ENCODE assay signal across 10 mouse cellular contexts in the genomic region with DNA sequence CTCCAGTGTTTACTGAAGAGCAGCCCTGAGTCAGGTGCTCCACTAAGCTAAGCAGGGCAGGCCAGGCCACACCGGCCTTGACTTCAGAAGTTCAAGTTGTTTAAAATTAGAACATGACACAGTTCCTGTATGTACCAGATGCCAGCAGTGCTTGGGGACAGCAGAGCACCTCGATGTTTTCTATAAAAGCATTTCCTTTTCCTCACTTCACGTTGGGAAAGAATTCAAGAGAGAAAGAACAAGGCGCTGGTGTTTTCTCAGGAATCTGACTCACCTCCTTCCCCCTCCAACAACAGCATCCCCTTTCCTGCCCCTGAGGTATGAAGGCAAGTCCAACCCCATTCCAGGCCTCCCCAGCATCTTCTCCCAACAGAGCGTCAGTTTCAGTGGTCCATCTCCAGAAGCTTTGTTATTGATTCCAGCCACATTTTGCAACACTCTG.
DNase-seq lines count a peak whose midpoint lies in the region; ATAC-seq and TF ChIP-seq lines count a peak whose summit lies in the region.
"Had no signal": no experiment of that assay in that cellular context is flagged by ENCODE, and none has a peak within 500 bp of the region (broad histone marks: within the 10 kb centered on the region; RNA-seq: fewer than 3 reads in every experiment).

No protein-coding gene starts in this region.

- H3K4me1 ChIP-seq in heart, embryonic 12.5 days (replicated peaks), result peaks cover 21% of the 10 kb centered on the region
- no peaks in the 10 kb centered on the region for H3K4me1 ChIP-seq in forebrain, embryonic 16.5 days (replicated peaks; ENCODE audit: control insufficient read depth, insufficient read depth, low read length)
- H3K4me1 ChIP-seq in forebrain, embryonic 12.5 days, result no peaks in the 10 kb centered on the region

- no peak overlapping the region for H3K9ac ChIP-seq in heart, embryonic 12.5 days
- H3K9ac ChIP-seq in forebrain, embryonic 16.5 days (replicated peaks; ENCODE audit: low read depth, low read length), result no peak overlapping the region
- no peak overlapping the region for H3K9ac ChIP-seq in forebrain, embryonic 12.5 days

- WGBS in heart, embryonic 12.5 days, result 19% methylated on average over 5 of the region's 5 CpGs
- 79% methylated on average over 5 of the region's 5 CpGs for WGBS in forebrain, embryonic 16.5 days
- 72% methylated on average over 5 of the region's 5 CpGs for WGBS in forebrain, embryonic 12.5 days

- 0 out of 2 replicates have a peak overlapping the region, but pooled peaks have one; percentile 1 for H3K4me2 ChIP-seq in heart, embryonic 12.5 days
- no peak overlapping the region for H3K4me2 ChIP-seq in forebrain, embryonic 16.5 days (ENCODE audit: low read length)
- H3K4me2 ChIP-seq in forebrain, embryonic 12.5 days, result no peak overlapping the region

- peaks cover 40% of the 10 kb centered on the region for H3K27me3 ChIP-seq in heart, embryonic 12.5 days (replicated peaks)
- H3K27me3 ChIP-seq in forebrain, embryonic 16.5 days (replicated peaks; ENCODE audit: control insufficient read depth, insufficient read depth, low read length), result no peaks in the 10 kb centered on the region
- H3K27me3 ChIP-seq in forebrain, embryonic 12.5 days, result no peaks in the 10 kb centered on the region

- no peak for TF ChIP-seq CTCF in brain, embryonic 14.5 days (IDR thresholded peaks at IDR 0.05; ENCODE audit: borderline replicate concordance, extremely low read depth, insufficient read depth, insufficient read length)

- no peak overlapping the region for H3K4me3 ChIP-seq in heart, embryonic 12.5 days
- H3K4me3 ChIP-seq in forebrain, embryonic 16.5 days (replicated peaks; ENCODE audit: low read length), result no peak overlapping the region
- no peak overlapping the region for H3K4me3 ChIP-seq in forebrain, embryonic 12.5 days (replicated peaks)

- H3K27ac ChIP-seq in heart, embryonic 12.5 days (ENCODE audit: poor library complexity, severe bottlenecking), result 0 out of 2 replicates have a peak overlapping the region, but pooled peaks have one; percentile 13
- H3K27ac ChIP-seq in forebrain, embryonic 16.5 days (ENCODE audit: low read length), result no peak overlapping the region
- H3K27ac ChIP-seq in forebrain, embryonic 12.5 days, result no peak overlapping the region

- no peaks in the 10 kb centered on the region for H3K9me3 ChIP-seq in heart, embryonic 12.5 days (replicated peaks)
- no peaks in the 10 kb centered on the region for H3K9me3 ChIP-seq in forebrain, embryonic 16.5 days (ENCODE audit: control insufficient read depth, low read length)
- H3K9me3 ChIP-seq in forebrain, embryonic 12.5 days, result no peaks in the 10 kb centered on the region

- intact Hi-C loops in left cerebral cortex, postnatal 36 days (cut with DNase I), result no loop called here
- intact Hi-C loops in left cerebral cortex, postnatal 4 days (cut with DNase I), result no loop called here

- H3K36me3 ChIP-seq in heart, embryonic 12.5 days, result no peaks in the 10 kb centered on the region
- no peaks in the 10 kb centered on the region for H3K36me3 ChIP-seq in forebrain, embryonic 16.5 days (ENCODE audit: control insufficient read depth, insufficient read depth)
- no peaks in the 10 kb centered on the region for H3K36me3 ChIP-seq in forebrain, embryonic 12.5 days (replicated peaks)

- TF ChIP-seq POLR2A in brain, embryonic 14.5 days (IDR thresholded peaks at IDR 0.05; ENCODE audit: borderline replicate concordance, extremely low read depth, insufficient read depth, insufficient read length, poor library complexity, severe bottlenecking), result no peak

- peak; percentile 84 for ATAC-seq in heart, embryonic 12.5 days (ENCODE audit: insufficient number of reproducible peaks, low FRiP score)
- ATAC-seq in forebrain, embryonic 16.5 days, result no peak
- no peak for ATAC-seq in forebrain, embryonic 12.5 days (ENCODE audit: low FRiP score)

- DNase-seq in frontal cortex, postnatal 36 days (ENCODE audit: low spot score in 2 of 2), result peak; percentile 14 to 36
- no peak for DNase-seq in frontal cortex, postnatal 25 days (ENCODE audit: low spot score in 2 of 2)
- DNase-seq in left cerebral cortex, postnatal 36 days (ENCODE audit: low spot score in 2 of 2), result peak; percentile 30 to 31
- DNase-seq in left cerebral cortex, postnatal 4 days, result no peak
- DNase-seq in brain, embryonic 14.5 days (ENCODE audit: low read depth), result peak; percentile 3
- DNase-seq: gastrocnemius, postnatal 14 days; thymus, adult 18-20 months had no signal

Comparison
In these comparisons a context has a peak if more than half of its experiments do, and no peak if none do; other contexts are left out.
1. DNase-seq: peak in frontal cortex, postnatal 36 days (2 of 2), left cerebral cortex, postnatal 36 days (2 of 2) and brain, embryonic 14.5 days (single experiment); none in frontal cortex, postnatal 25 days (0 of 2) and left cerebral cortex, postnatal 4 days (single experiment).